Mouse (Mus musculus): ENCODE results near the gene Nptxr. TPM values are rescaled to one million over a fixed set of nuclear protein-coding genes. Genes with fewer than 3 reads are reported as not detected.
A peak's percentile ranks its signal among the peaks of the same experiment; 100 is the strongest.

The Nptxr gene
- polyA plus RNA-seq, 1 experiment from 2014 or later = 24.7 TPM

- H3K4me2 ChIP-seq (ENCODE audit: low read length) = no peak overlapping the region
- H3K9me3 ChIP-seq (ENCODE audit: control insufficient read depth, low read length) = no peaks in the 10 kb centered on the region
- H3K4me1 ChIP-seq (replicated peaks; ENCODE audit: control insufficient read depth, insufficient read depth, low read length) = peaks cover 58% of the 10 kb centered on the region
- peak overlapping the region; percentile 74 for H3K27ac ChIP-seq (ENCODE audit: low read length)
- H3K36me3 ChIP-seq (ENCODE audit: control insufficient read depth, insufficient read depth) = peaks cover 9% of the 10 kb centered on the region; the same call in 1 of the 2 replicates
- no peak overlapping the region for H3K4me3 ChIP-seq (replicated peaks; ENCODE audit: low read length)
- no peak overlapping the region for H3K9ac ChIP-seq (replicated peaks; ENCODE audit: low read depth, low read length)
- 66% methylated on average over 9 of the region's 10 CpGs for WGBS
- ATAC-seq = peak; percentile 21; the same call in 1 of the 2 replicates
- H3K27me3 ChIP-seq (replicated peaks; ENCODE audit: control insufficient read depth, insufficient read depth, low read length) = no peaks in the 10 kb centered on the region
Observed at GRCm38 (mm10) chr15:79766168-79766567, 38.4 kb downstream of the Nptxr start.

GRCm38 (mm10) chr15:79765361-79765760 lies 39.2 kb downstream of the Nptxr start:
- no peaks in the 10 kb centered on the region for H3K9me3 ChIP-seq (ENCODE audit: control insufficient read depth, low read length)
- H3K36me3 ChIP-seq (ENCODE audit: control insufficient read depth, insufficient read depth) = peaks cover 9% of the 10 kb centered on the region; the same call in 1 of the 2 replicates
- H3K4me1 ChIP-seq (replicated peaks; ENCODE audit: control insufficient read depth, insufficient read depth, low read length) = peaks cover 50% of the 10 kb centered on the region
- 65% methylated on average over 2 of the region's 2 CpGs for WGBS
- H3K27me3 ChIP-seq (replicated peaks; ENCODE audit: control insufficient read depth, insufficient read depth, low read length) = no peaks in the 10 kb centered on the region
- H3K4me3 ChIP-seq (replicated peaks; ENCODE audit: low read length) = no peak overlapping the region
- ATAC-seq = no peak
- H3K4me2 ChIP-seq (ENCODE audit: low read length) = no peak overlapping the region
- peak overlapping the region; percentile 28; the same call in 1 of the 2 replicates for H3K27ac ChIP-seq (ENCODE audit: low read length)
- H3K9ac ChIP-seq (replicated peaks; ENCODE audit: low read depth, low read length) = no peak overlapping the region

GRCm38 (mm10) chr15:79764539-79765267 lies 39.9 kb downstream of the Nptxr start:
- 73% methylated on average over 11 of the region's 11 CpGs for WGBS
- Histone ChIP-seq H3K36me3 (ENCODE audit: control insufficient read depth, insufficient read depth) (peaks cover 9% of the 10 kb centered on the region; the same call in 1 of the 2 replicates), H3K9me3 (ENCODE audit: control insufficient read depth, low read length) (no peaks in the 10 kb centered on the region), H3K4me2 (ENCODE audit: low read length) (no peak overlapping the region), H3K4me3 (replicated peaks; ENCODE audit: low read length) (no peak overlapping the region), H3K4me1 (replicated peaks; ENCODE audit: control insufficient read depth, insufficient read depth, low read length) (peaks cover 44% of the 10 kb centered on the region), H3K27me3 (replicated peaks; ENCODE audit: control insufficient read depth, insufficient read depth, low read length) (no peaks in the 10 kb centered on the region), H3K27ac (ENCODE audit: low read length) (peak overlapping the region; percentile 6; the same call in 1 of the 2 replicates), H3K9ac (replicated peaks; ENCODE audit: low read depth, low read length) (no peak overlapping the region)
- ATAC-seq = 0 out of 2 replicates have a peak, but pooled peaks have one; percentile 34

DNA sequence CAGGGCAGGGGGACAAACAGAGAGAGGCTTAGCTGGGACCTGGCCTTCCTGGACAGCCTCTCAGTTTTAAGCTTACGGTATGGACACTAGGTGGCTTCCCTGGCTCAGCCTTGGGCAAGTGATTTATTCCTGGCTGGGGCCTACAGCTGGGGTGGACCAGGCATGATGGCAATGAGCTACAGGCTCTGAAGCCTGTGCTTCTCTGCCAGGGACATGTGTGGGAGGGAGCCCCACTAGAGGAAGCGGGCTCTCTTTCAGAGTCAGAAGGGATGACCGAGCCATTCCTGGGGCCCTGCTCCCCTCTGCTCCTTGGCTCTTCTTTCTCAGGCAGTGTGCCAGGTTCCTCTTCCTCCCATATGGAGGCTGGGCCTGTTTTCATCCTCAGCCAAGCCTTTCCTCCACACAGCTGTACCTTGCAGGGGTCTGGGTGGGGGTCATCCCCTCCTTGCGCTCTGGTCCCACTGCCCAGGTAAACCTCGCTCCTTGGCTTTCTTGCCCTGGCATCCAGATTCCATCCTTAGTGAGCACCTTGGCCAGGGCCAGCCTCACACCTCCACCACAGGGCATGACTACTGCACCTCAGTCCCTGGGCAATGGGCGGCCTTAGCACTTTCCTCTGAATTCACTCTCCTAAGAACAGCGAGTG lies 40.8 kb downstream of the Nptxr start:
- H3K9me3 ChIP-seq (ENCODE audit: control insufficient read depth, low read length) = no peaks in the 10 kb centered on the region
- no peak overlapping the region for H3K4me3 ChIP-seq (replicated peaks; ENCODE audit: low read length)
- H3K27me3 ChIP-seq (replicated peaks; ENCODE audit: control insufficient read depth, insufficient read depth, low read length) = no peaks in the 10 kb centered on the region
- 92% methylated on average over 7 of the region's 7 CpGs for WGBS
- ATAC-seq = no peak
- no peak overlapping the region for H3K4me2 ChIP-seq (ENCODE audit: low read length)
- H3K27ac ChIP-seq (ENCODE audit: low read length) = no peak overlapping the region
- no peak overlapping the region for H3K9ac ChIP-seq (replicated peaks; ENCODE audit: low read depth, low read length)
- H3K4me1 ChIP-seq (replicated peaks; ENCODE audit: control insufficient read depth, insufficient read depth, low read length) = peaks cover 36% of the 10 kb centered on the region
- H3K36me3 ChIP-seq (ENCODE audit: control insufficient read depth, insufficient read depth) = peaks cover 9% of the 10 kb centered on the region; the same call in 1 of the 2 replicates

DNA sequence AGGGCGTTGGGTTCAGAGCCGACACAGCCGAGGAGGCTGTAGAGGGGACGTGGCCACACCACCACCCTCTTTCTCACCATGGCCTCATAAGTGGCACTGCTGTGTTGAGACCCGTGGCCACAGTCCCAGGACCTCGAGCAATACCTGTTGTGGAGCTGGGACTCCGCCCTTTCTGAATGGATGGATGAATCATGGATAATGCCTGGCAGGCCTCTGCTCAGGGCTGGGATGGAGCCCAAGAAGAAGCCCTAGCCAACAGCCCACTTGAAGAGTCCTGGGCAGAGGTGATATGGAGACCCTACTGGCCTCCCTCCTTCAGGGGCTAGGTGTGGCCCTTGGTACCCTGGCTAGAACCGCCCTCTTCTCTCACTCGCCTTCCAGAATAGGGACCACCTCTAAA lies 41.6 kb downstream of the Nptxr start:
- H3K9me3 ChIP-seq (ENCODE audit: control insufficient read depth, low read length) = no peaks in the 10 kb centered on the region
- H3K4me2 ChIP-seq (ENCODE audit: low read length) = no peak overlapping the region
- peaks cover 9% of the 10 kb centered on the region; the same call in 1 of the 2 replicates for H3K36me3 ChIP-seq (ENCODE audit: control insufficient read depth, insufficient read depth)
- H3K27me3 ChIP-seq (replicated peaks; ENCODE audit: control insufficient read depth, insufficient read depth, low read length) = no peaks in the 10 kb centered on the region
- no peak for ATAC-seq
- H3K4me1 ChIP-seq (replicated peaks; ENCODE audit: control insufficient read depth, insufficient read depth, low read length) = peaks cover 36% of the 10 kb centered on the region
- 89% methylated on average over 9 of the region's 9 CpGs for WGBS
- no peak overlapping the region for H3K4me3 ChIP-seq (replicated peaks; ENCODE audit: low read length)
- H3K27ac ChIP-seq (ENCODE audit: low read length) = no peak overlapping the region
- H3K9ac ChIP-seq (replicated peaks; ENCODE audit: low read depth, low read length) = no peak overlapping the region

GRCm38 (mm10) chr15:79760956-79761355 lies 43.6 kb downstream of the Nptxr start:
- Histone ChIP-seq H3K27me3 (replicated peaks; ENCODE audit: control insufficient read depth, insufficient read depth, low read length) (no peaks in the 10 kb centered on the region), H3K9ac (replicated peaks; ENCODE audit: low read depth, low read length) (no peak overlapping the region), H3K4me2 (ENCODE audit: low read length) (no peak overlapping the region), H3K9me3 (ENCODE audit: control insufficient read depth, low read length) (no peaks in the 10 kb centered on the region), H3K27ac (ENCODE audit: low read length) (no peak overlapping the region), H3K36me3 (ENCODE audit: control insufficient read depth, insufficient read depth) (peaks cover 9% of the 10 kb centered on the region; the same call in 1 of the 2 replicates), H3K4me1 (replicated peaks; ENCODE audit: control insufficient read depth, insufficient read depth, low read length) (peaks cover 22% of the 10 kb centered on the region), H3K4me3 (replicated peaks; ENCODE audit: low read length) (no peak overlapping the region)
- 88% methylated on average over 6 of the region's 6 CpGs for WGBS
- ATAC-seq = no peak

DNA sequence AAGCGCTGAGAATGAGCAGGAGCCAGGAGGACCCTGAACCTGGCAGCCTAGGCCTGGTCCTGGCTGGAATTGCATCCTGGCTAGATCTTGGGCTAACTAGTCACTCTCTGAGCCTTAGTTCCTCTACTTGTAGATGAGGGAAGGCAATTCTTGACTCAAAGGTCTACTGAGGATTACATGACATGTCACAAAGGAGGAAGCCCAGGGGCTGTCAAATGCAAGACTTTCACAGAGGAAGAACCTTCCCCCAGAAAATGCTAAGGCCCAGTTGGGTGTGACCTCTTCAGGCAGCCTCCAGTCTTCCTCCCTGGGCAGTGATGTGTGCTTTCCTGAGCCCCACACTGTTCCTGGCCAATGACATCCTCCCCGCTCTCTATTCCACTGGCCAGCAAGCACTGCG lies 47.4 kb downstream of the Nptxr start:
- no peak overlapping the region for H3K27ac ChIP-seq (ENCODE audit: low read length)
- H3K4me2 ChIP-seq (ENCODE audit: low read length) = no peak overlapping the region
- 97% methylated on average over 3 of the region's 3 CpGs for WGBS
- H3K4me1 ChIP-seq (replicated peaks; ENCODE audit: control insufficient read depth, insufficient read depth, low read length) = 0 out of 2 replicates have a peak, but pooled peaks cover 4% of the 10 kb centered on the region
- no peak overlapping the region for H3K4me3 ChIP-seq (replicated peaks; ENCODE audit: low read length)
- no peaks in the 10 kb centered on the region for H3K9me3 ChIP-seq (ENCODE audit: control insufficient read depth, low read length)
- no peak overlapping the region for H3K9ac ChIP-seq (replicated peaks; ENCODE audit: low read depth, low read length)
- no peak for ATAC-seq
- no peaks in the 10 kb centered on the region for H3K27me3 ChIP-seq (replicated peaks; ENCODE audit: control insufficient read depth, insufficient read depth, low read length)
- H3K36me3 ChIP-seq (ENCODE audit: control insufficient read depth, insufficient read depth) = 0 out of 2 replicates have a peak, but pooled peaks cover 1% of the 10 kb centered on the region

- no peak overlapping the region for H3K4me3 ChIP-seq (replicated peaks; ENCODE audit: low read length)
- 78% methylated on average over 8 of the region's 8 CpGs for WGBS
- H3K36me3 ChIP-seq (ENCODE audit: control insufficient read depth, insufficient read depth) = no peaks in the 10 kb centered on the region
- 0 out of 2 replicates have a peak, but pooled peaks cover 4% of the 10 kb centered on the region for H3K4me1 ChIP-seq (replicated peaks; ENCODE audit: control insufficient read depth, insufficient read depth, low read length)
- no peak overlapping the region for H3K27ac ChIP-seq (ENCODE audit: low read length)
- no peak overlapping the region for H3K4me2 ChIP-seq (ENCODE audit: low read length)
- no peak for ATAC-seq
- no peaks in the 10 kb centered on the region for H3K9me3 ChIP-seq (ENCODE audit: control insufficient read depth, low read length)
- no peaks in the 10 kb centered on the region for H3K27me3 ChIP-seq (replicated peaks; ENCODE audit: control insufficient read depth, insufficient read depth, low read length)
- no peak overlapping the region for H3K9ac ChIP-seq (replicated peaks; ENCODE audit: low read depth, low read length)
Observed at GRCm38 (mm10) chr15:79755977-79756625, 48.5 kb downstream of the Nptxr start.

GRCm38 (mm10) chr15:79755176-79755575 lies 49.4 kb downstream of the Nptxr start:
- no peak for ATAC-seq
- Histone ChIP-seq H3K27me3 (replicated peaks; ENCODE audit: control insufficient read depth, insufficient read depth, low read length) (no peaks in the 10 kb centered on the region), H3K4me2 (ENCODE audit: low read length) (no peak overlapping the region), H3K4me1 (replicated peaks; ENCODE audit: control insufficient read depth, insufficient read depth, low read length) (0 out of 2 replicates have a peak, but pooled peaks cover 4% of the 10 kb centered on the region), H3K9ac (replicated peaks; ENCODE audit: low read depth, low read length) (no peak overlapping the region), H3K27ac (ENCODE audit: low read length) (no peak overlapping the region), H3K9me3 (ENCODE audit: control insufficient read depth, low read length) (no peaks in the 10 kb centered on the region), H3K36me3 (ENCODE audit: control insufficient read depth, insufficient read depth) (no peaks in the 10 kb centered on the region), H3K4me3 (replicated peaks; ENCODE audit: low read length) (no peak overlapping the region)
- 86% methylated on average over 4 of the region's 4 CpGs for WGBS
